Mouse (Mus musculus): ENCODE measurements around the gene 4933414I15Rik. TPM values are rescaled to one million over a fixed set of nuclear protein-coding genes. Genes with fewer than 3 reads are reported as not detected.

The 4933414I15Rik gene
- polyA plus RNA-seq, 1 experiment from 2014 or later, result not detected

DNA sequence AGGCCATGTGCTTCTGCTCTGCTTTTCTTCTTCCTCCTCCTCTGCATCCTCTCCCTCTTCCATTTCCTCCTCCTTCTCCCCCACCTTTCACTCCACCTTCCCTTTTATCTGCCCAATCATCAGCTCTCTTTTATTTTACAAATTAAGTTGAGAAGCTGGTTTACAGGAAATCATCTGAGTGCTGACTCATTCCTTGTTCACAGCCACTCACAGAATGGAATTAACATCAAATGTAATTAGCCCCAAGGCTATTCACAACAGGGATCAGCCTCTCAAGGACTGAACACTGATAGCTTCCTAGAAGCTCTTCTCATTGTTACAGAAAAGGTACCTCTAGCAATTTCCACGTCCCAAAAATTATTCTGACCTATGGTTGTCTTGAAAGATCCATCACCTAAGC, 46.2 kb downstream of the 4933414I15Rik start:
- ATAC-seq, result no peak
- no peaks in the 10 kb centered on the region for H3K4me1 ChIP-seq (ENCODE audit: control insufficient read depth, insufficient read depth, low read depth, low read length)
- H3K9me3 ChIP-seq (ENCODE audit: control insufficient read depth, low read length), result peaks cover 56% of the 10 kb centered on the region
- H3K4me2 ChIP-seq (ENCODE audit: low read length), result no peak overlapping the region
- no peaks in the 10 kb centered on the region for H3K27me3 ChIP-seq (replicated peaks; ENCODE audit: control insufficient read depth, insufficient read depth, low read length)
- no peak overlapping the region for H3K27ac ChIP-seq (ENCODE audit: low read depth, low read length)
- 81% methylated on average over 1 of the region's 1 CpGs for WGBS
- H3K36me3 ChIP-seq (ENCODE audit: control insufficient read depth, insufficient read depth, low read length), result peaks cover 39% of the 10 kb centered on the region
- H3K9ac ChIP-seq (ENCODE audit: low read depth, low read length), result no peak overlapping the region
- H3K4me3 ChIP-seq (ENCODE audit: low read length), result no peak overlapping the region

GRCm38 (mm10) chr11:50892441-50892840, 51.1 kb downstream of the 4933414I15Rik start:
- Histone ChIP-seq H3K27ac (ENCODE audit: low read depth, low read length) (no peak overlapping the region), H3K4me1 (ENCODE audit: control insufficient read depth, insufficient read depth, low read depth, low read length) (no peaks in the 10 kb centered on the region; the same call in 1 of the 2 replicates), H3K4me3 (ENCODE audit: low read length) (no peak overlapping the region), H3K36me3 (ENCODE audit: control insufficient read depth, insufficient read depth, low read length) (no peaks in the 10 kb centered on the region), H3K4me2 (ENCODE audit: low read length) (no peak overlapping the region), H3K9ac (ENCODE audit: low read depth, low read length) (no peak overlapping the region), H3K27me3 (replicated peaks; ENCODE audit: control insufficient read depth, insufficient read depth, low read length) (no peaks in the 10 kb centered on the region), H3K9me3 (ENCODE audit: control insufficient read depth, low read length) (peaks cover 17% of the 10 kb centered on the region)
- no peak for ATAC-seq
- 58% methylated on average over 2 of the region's 2 CpGs for WGBS

Other genes with a start within 250 kb of the 4933414I15Rik start
- 45.5 and 55.0 TPM in 2 replicates for gene Zfp354c, start 116.0 kb downstream of the 4933414I15Rik start, polyA plus RNA-seq (2015; fragmentation: Nextera tagmentation; extraction: Ambion mirVana)
- gene Zfp879, start 102.2 kb downstream of the 4933414I15Rik start, polyA plus RNA-seq (2015; fragmentation: Nextera tagmentation; extraction: Ambion mirVana), result 1.6 and 2.1 TPM in 2 replicates
- 0.04 TPM in 1 of 2 replicates, not detected in the other for gene Grm6, start 93.1 kb downstream of the 4933414I15Rik start, polyA plus RNA-seq (2015; fragmentation: Nextera tagmentation; extraction: Ambion mirVana)
- 10.8 and 11.1 TPM in 2 replicates for gene Zfp454, start 56.1 kb downstream of the 4933414I15Rik start, polyA plus RNA-seq (2015; fragmentation: Nextera tagmentation; extraction: Ambion mirVana)
- 41.3 and 42.6 TPM in 2 replicates for gene Zfp2, start 27.6 kb downstream of the 4933414I15Rik start, polyA plus RNA-seq (2015; fragmentation: Nextera tagmentation; extraction: Ambion mirVana)
- 4.7 and 4.9 TPM in 2 replicates for gene Zfp354b, start 12.1 kb downstream of the 4933414I15Rik start, polyA plus RNA-seq (2015; fragmentation: Nextera tagmentation; extraction: Ambion mirVana)
- gene Prop1, start 10.0 kb upstream of the 4933414I15Rik start, polyA plus RNA-seq (2015; fragmentation: Nextera tagmentation; extraction: Ambion mirVana), result not detected in 2 replicates
- gene Olfr1378, start 22.8 kb upstream of the 4933414I15Rik start, polyA plus RNA-seq (2015; fragmentation: Nextera tagmentation; extraction: Ambion mirVana), result not detected in 2 replicates
- gene Olfr1377, start 38.2 kb upstream of the 4933414I15Rik start, polyA plus RNA-seq (2015; fragmentation: Nextera tagmentation; extraction: Ambion mirVana), result not detected in 2 replicates
- not detected in 2 replicates for gene Olfr51, start 59.8 kb upstream of the 4933414I15Rik start, polyA plus RNA-seq (2015; fragmentation: Nextera tagmentation; extraction: Ambion mirVana)
- not detected in 2 replicates for gene Olfr54, start 70.5 kb upstream of the 4933414I15Rik start, polyA plus RNA-seq (2015; fragmentation: Nextera tagmentation; extraction: Ambion mirVana)
- not detected in 2 replicates for gene Olfr1375, start 104.3 kb upstream of the 4933414I15Rik start, polyA plus RNA-seq (2015; fragmentation: Nextera tagmentation; extraction: Ambion mirVana)
- gene Zfp354a, start 115.5 kb upstream of the 4933414I15Rik start, polyA plus RNA-seq (2015; fragmentation: Nextera tagmentation; extraction: Ambion mirVana), result 13.2 TPM in 2 replicates

Measured in hindbrain, embryonic 16.5 days (tissue).